Mouse (Mus musculus) liver, postnatal 0 days (tissue): ENCODE measurements around the gene Ebi3.

Source experiments
- CTCF ChIP-seq: sonication (generic); IDR thresholded peaks from 2 replicates; pipeline ENCODE4 v1.5.1; 2016; ENCODE audit warnings: antibody characterized with exemption, low read depth
- EP300 ChIP-seq: IDR thresholded peaks from 2 replicates; pipeline ENCODE4 v1.6.1; 2016; ENCODE audit warnings: antibody characterized with exemption, low read depth, mild to moderate bottlenecking

GRCm38 (mm10) chr17:55956129-55956528, 3.7 kb downstream of the Ebi3 start:
- TF ChIP-seq CTCF = no peak
- TF ChIP-seq EP300 = no peak
